Mouse (Mus musculus) neutrophil, adult 5-6 weeks (primary cell): ENCODE data around the gene Ap2s1. TPM values are rescaled to one million over a fixed set of nuclear protein-coding genes. Genes with fewer than 3 reads are reported as not detected.
A peak's percentile ranks its signal among the peaks of the same experiment; 100 is the strongest.

ENCODE experiments used
- ATAC-seq: fragments of 151-379, 151-347 bp; 2 replicates; pipeline ENCODE4 v1.8.0; 2017; ENCODE audit warnings: mild to moderate bottlenecking, moderate TSS enrichment; ENCODE audit not compliant: insufficient number of reproducible peaks, poor library complexity, low FRiP score, severe bottlenecking; ENCODE audit errors: extremely low read depth
- total RNA-seq: library from RNA; stranded (forward); fragments of 200-1000 nt; gene quantifications from 2 replicates; pipeline ENCODE4 v1.2.3, GENCODE M21; 2017

Ap2s1 gene
- total RNA-seq, 1 experiment from 2014 or later, result 40.2 TPM

DNA sequence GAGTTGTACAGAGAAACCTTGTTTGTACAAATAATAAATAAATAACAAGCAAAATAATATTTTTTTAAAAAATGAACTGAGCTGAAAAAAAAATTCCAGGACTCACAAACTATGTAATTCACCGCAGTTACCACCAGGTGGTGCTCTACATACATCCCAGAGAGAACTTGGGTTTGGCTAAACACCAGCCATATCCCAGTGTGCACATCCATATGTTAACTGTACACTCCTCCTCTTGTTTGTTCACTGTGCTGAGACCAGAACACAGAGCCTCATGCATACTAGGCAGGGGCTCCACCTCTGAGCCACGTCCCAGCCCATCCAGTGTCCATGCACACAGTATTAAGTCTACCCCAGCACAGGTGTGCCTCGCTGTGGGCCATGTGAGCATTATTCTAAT, 7.9 kb downstream of the Ap2s1 start:
- ATAC-seq, result peak; percentile 50; the same call in 1 of the 2 replicates

DNA sequence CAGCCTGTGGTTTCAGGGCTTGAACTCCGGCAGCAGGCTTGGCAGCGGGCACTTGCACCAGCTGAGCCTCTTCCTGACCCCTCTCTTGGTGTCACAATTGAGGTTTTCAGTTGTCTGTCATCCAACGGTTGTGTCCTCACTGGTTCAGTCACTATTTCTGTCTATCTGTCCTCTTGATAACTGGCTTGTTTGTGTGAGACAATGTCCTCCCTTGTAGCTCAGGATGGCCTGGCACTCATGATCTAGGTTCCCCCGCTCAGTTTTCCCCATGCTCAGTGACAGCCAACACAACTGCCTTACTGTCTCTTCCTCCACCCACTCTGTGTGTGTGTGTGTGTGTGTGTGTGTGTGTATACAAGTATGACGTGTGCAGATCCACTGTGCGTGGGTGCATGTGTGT, 9.4 kb downstream of the Ap2s1 start:
- ATAC-seq, result no peak

DNA sequence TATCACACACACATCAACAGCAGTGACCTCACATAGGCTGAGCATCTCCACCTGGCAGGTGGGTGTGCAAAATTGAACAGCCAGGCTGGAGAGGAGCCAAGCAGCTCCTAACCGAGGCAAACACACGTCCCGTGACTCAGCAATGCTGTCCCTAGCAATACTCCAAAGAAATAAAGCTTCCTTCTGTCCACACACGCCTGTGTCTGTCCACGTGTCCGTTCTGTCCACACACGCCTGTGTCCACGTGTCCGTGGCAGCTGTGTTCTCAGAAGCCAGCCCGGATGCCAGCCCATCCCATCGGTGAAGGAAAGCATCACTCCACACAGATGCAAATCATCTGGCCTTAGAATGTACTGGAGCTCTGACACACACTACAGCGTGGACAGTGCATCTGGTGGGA, 13.8 kb downstream of the Ap2s1 start:
- ATAC-seq, result no peak

- ATAC-seq, result no peak
Measured at GRCm38 (mm10) chr7:16755362-16756017, 17.3 kb downstream of the Ap2s1 start.

DNA sequence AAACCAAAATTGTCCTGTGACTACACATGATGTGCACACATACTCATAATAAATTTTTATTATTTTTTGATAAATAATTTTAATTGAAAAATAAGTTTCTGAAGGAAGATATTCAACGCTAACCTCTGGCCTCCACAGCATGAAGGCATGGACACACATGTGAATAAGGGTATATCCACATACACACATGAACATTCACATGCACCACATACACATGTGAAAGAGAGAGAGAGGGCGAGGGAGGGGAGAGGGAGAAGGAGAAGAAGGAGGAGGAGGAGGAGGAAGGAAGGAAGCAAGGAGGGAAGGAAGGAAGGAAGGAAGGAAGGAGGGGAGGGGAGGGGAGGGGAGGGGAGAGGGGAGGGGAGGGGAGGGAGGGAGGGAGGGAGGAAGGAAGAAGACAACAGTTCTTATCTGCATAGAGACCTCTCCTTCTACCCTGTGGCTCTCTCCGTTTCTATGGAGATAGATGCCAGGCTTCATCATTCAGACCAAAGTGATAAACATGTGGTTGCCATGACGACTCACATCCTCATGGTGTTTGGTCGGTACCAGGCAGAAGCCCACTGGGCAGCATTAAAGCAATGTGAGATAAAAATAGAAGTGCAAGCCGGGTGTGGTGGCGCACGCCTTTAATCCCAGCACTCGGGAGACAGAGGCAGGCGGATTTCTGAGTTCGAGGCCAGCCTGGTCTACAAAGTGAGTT, 20.8 kb downstream of the Ap2s1 start:
- no peak for ATAC-seq

GRCm38 (mm10) chr7:16760292-16760691, 22.1 kb downstream of the Ap2s1 start:
- ATAC-seq, result peak; percentile 44; the same call in 1 of the 2 replicates

- ATAC-seq, result no peak
Measured at GRCm38 (mm10) chr7:16761005-16761481, 22.8 kb downstream of the Ap2s1 start.

DNA sequence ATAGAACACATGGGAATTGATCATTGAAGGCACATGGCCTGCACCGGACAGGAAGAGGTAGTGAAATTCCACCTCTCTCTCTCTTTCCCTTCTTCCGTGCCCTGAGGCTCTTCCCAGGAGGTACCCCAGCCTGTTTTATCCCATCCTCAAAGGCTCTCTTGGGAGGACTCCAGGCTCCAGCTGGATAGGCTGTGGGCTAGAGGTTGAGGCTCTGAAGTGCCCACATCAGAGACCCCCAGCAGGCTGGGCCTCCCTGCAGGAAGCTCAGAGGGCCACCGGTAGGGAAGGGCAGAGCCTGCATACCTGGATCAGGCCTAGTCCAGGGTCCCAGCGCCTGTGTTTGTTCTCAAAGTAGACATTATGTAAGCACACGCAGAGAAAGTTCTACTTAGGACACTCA, 23.4 kb downstream of the Ap2s1 start:
- no peak for ATAC-seq

- no peak for ATAC-seq
Measured at GRCm38 (mm10) chr7:16763463-16764218, 25.4 kb downstream of the Ap2s1 start.

DNA sequence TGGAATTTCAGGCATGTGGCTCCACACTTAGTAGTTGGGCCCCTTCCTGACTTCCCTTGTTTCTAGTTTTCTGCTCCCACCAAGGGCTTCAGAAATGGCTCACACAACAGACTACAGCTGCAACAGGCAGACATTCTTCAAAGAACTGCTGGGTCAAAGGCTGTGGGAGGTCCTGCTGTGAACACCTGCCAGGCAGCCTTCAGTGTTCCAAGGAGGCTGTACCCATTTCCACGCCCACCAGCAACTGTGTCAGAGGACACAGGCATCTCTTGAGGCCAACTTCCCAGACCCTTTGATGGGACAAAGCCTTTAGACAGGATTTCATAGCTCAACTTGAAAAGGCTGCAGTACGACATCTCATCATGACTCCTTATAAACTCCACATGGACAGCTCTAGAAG, 28.2 kb downstream of the Ap2s1 start:
- ATAC-seq, result no peak

DNA sequence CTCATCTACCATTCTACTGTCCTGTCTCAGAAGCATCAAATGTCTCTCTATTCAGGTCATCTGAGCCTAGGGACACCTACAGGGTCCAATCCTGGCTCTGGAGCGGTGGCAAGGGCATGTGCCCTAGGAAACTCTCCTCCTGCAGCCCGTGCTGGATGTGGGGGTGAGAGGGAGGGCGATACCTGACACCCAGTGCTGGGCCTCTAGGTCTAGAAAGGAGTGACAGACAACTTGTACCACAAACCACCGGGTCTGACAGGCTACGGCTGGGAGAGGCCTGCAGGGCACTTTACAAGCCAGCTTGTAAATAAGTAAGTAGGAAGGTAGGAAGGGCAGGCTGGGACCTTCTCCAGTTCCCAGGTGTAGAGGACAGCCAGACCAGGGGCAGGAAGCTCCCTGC, 37.7 kb downstream of the Ap2s1 start:
- ATAC-seq, result no peak

GRCm38 (mm10) chr7:16780076-16780475, 41.9 kb downstream of the Ap2s1 start:
- ATAC-seq, result no peak

- ATAC-seq, result peak; percentile 88
Measured at GRCm38 (mm10) chr7:16780825-16781554, 42.8 kb downstream of the Ap2s1 start, which contains the start of gene Slc1a5. TSS of gene Slc1a5 (plus strand) at chr7:16781340.

DNA sequence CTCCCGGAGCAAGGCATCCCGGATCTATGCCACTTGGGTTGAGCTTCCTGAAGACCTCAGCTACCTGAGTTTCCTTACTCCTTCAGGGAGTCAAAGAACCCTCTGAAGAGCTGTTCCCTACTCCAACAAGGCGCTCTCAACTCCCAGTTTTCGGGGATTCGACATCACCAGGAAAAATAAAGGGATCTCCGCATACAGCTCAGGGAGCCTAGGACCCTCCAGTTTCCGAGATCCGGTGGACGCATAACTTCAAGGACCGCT, 43.3 kb downstream of the Ap2s1 start:
- no peak for ATAC-seq

DNA sequence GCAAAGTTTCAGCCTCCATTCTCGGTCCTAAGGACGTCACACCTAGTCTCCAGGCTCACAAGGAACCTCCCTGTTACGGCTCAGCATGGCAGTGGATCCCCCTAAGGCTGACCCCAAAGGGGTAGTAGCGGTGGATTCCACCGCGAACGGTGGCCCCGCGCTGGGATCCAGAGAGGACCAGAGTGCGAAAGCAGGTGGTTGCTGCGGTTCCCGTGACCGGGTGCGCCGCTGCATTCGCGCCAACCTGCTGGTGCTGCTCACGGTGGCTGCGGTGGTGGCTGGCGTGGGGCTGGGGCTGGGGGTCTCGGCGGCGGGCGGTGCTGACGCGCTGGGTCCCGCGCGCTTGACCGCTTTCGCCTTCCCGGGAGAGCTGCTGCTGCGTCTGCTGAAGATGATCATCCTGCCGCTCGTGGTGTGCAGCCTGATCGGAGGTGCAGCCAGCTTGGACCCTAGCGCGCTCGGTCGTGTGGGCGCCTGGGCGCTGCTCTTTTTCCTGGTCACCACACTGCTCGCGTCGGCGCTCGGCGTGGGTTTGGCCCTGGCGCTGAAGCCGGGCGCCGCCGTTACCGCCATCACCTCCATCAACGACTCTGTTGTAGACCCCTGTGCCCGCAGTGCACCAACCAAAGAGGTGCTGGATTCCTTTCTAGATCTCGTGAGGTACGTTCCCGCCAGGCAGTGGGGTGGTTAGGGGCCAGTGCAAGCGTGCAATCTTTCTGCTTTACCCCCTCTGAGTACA, 43.8 kb downstream of the Ap2s1 start:
- ATAC-seq, result no peak

GRCm38 (mm10) chr7:16782555-16783125, 44.4 kb downstream of the Ap2s1 start:
- ATAC-seq, result no peak

DNA sequence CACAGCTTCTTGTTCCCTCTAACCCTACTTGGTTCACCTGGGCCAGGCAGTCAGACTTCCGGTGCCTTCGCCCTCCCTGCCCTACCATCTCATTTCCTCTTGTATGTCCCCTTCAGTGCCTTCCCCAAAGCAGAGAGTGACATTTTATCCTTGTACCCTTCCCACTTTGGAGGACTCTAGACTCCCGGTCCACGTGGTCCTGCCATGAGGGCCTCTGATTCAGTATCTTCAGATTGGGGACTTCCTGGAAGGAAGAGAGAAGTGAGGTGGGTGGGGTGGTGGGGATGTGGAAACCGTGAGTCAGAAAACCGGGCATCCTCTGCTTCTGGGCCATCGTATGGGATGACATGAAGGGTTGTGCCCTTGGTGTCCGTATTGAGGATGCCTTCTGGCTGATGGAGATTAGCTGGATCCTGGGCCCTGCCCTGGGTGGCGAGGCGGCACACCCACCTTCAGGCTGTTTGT, 45.0 kb downstream of the Ap2s1 start:
- peak; percentile 6; the same call in 1 of the 2 replicates for ATAC-seq

DNA sequence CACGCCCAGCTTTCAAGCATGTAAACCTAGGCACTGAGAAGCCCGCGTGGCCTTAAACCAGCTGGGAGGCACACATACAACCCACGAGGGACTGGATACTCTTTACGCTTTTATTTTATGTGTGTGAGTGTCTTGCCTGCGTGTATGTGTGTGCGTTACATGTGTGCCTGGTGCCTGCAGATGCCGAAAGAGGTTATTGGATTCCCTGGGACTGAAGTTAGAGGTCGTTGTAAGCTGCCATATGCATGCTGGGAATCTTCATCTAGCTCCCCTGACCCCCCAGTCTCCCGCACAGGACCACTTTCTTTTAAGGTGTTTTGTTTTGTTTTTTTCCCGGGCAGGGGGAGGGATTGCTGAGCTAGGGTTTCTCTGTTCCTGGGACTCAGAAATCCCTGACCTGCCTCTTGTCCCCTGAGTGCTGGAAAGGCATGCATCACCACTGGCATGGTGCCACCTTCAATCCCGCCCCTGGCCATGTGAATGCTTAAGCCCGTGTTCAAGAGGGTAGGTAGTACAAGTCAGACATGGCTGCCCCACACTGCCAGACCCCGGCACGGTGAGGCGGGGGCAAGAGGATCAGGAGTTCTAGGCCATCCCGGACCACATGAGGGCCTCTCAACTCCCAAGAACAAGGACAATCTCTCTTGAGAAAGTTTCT, 45.7 kb downstream of the Ap2s1 start:
- no peak for ATAC-seq
